Mouse (Mus musculus) limb, embryonic 12.5 days (tissue): ENCODE measurements around the gene Pcsk6. TPM values are rescaled to one million over a fixed set of nuclear protein-coding genes. Genes with fewer than 3 reads are reported as not detected.
A peak's percentile ranks its signal among the peaks of the same experiment; 100 is the strongest.

Source experiments
- ATAC-seq: fragments of 200-750 bp; cut with Nextera tagmentation; 2 replicates; pipeline ENCODE4 v1.8.0; 2017; ENCODE audit warnings: low read depth, moderate TSS enrichment; ENCODE audit not compliant: insufficient number of reproducible peaks, insufficient read depth, low FRiP score, low TSS enrichment
- H3K27ac ChIP-seq: fragments of 300-500 bp; sonication (generic); 2 replicates; pipeline ENCODE4 v1.5.1; 2016; ENCODE audit warnings: mild to moderate bottlenecking, moderate library complexity
- H3K27me3 ChIP-seq: fragments of 300-500 bp; sonication (generic); 2 replicates; pipeline ENCODE4 v1.6.1; 2016; ENCODE audit warnings: mild to moderate bottlenecking, moderate library complexity
- H3K36me3 ChIP-seq: fragments of 300-500 bp; sonication (generic); 2 replicates; pipeline ENCODE4 v1.6.1; 2016; ENCODE audit warnings: mild to moderate bottlenecking, moderate library complexity
- H3K4me1 ChIP-seq: fragments of 300-500 bp; sonication (generic); replicated peaks from 2 replicates; pipeline ENCODE4 v1.6.1; 2016
- H3K4me2 ChIP-seq: fragments of 300-500 bp; sonication (generic); 2 replicates; pipeline ENCODE4 v1.6.1; 2016; ENCODE audit warnings: mild to moderate bottlenecking, moderate library complexity
- H3K4me3 ChIP-seq: fragments of 300-500 bp; sonication (generic); replicated peaks from 2 replicates; pipeline ENCODE4 v1.5.1; 2016; ENCODE audit warnings: mild to moderate bottlenecking
- H3K9ac ChIP-seq: fragments of 300-500 bp; sonication (generic); replicated peaks from 2 replicates; pipeline ENCODE4 v1.6.1; 2016; ENCODE audit warnings: mild to moderate bottlenecking, moderate library complexity
- H3K9me3 ChIP-seq: fragments of 300-500 bp; sonication (generic); 2 replicates; pipeline ENCODE4 v1.6.1; 2016; ENCODE audit warnings: mild to moderate bottlenecking, moderate library complexity
- WGBS: fragments of 180-500 bp; shearing (Covaris S2); methylation state at CpG from one replicate; pipeline ENCODE4 v1.1.7; 2016; 5-methylcytosine and 5-hydroxymethylcytosine counted together
- polyA plus RNA-seq: library from polyadenylated mRNA; unstranded; fragments of >200 nt; fragmentation: Nextera tagmentation; extraction: Ambion mirVana; gene quantifications from 2 replicates; pipeline ENCODE4 v1.2.1, GENCODE M21; 2016

Gene Pcsk6
- polyA plus RNA-seq, 1 experiment from 2014 or later = 6.1 TPM

DNA sequence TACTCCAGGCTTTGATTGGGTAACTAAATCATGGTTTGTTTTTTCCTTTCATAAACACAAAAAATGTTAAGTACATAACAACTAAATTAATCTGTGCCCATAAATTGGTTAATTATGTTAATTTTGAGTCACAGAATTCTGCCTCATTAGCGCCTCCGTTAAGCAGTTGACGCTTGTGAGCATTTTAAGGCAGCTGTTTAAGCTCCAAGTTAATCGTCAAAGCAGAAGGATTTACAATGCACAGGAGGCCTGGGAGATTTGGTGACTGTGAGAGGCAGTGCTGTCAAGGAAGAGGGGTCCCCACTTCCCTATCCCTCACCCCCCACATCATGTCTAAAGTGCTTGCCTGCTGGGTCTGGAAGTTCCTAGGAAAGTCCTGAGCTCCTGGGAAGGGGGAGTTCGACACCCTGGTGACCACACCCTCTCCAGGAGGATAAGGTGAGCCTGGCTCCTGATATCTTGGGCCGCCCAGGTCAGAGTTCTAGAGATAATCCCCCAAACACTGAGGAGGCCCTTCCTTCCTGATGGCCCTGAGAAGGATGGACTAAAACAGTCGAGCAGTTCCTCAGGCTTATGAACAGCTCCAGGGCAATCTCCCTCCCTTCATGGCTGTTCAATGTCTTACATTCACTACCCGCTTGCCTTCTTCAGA is 83.9 kb downstream of the Pcsk6 start:
- ATAC-seq = no peak

GRCm38 (mm10) chr7:65946397-65946796 is 84.9 kb downstream of the Pcsk6 start:
- Histone ChIP-seq H3K27ac (no peak overlapping the region), H3K27me3 (no peaks in the 10 kb centered on the region), H3K4me1 (peaks cover 18% of the 10 kb centered on the region), H3K4me2 (no peak overlapping the region), H3K4me3 (no peak overlapping the region), H3K9me3 (no peaks in the 10 kb centered on the region), H3K9ac (no peak overlapping the region), H3K36me3 (no peaks in the 10 kb centered on the region)
- 84% methylated on average over 7 of the region's 7 CpGs for WGBS
- ATAC-seq = no peak

More for the DNA sequence above, 83.9 kb downstream of the Pcsk6 start:
- H3K9ac ChIP-seq = no peak overlapping the region
- no peaks in the 10 kb centered on the region for H3K36me3 ChIP-seq
- no peak overlapping the region for H3K27ac ChIP-seq
- no peaks in the 10 kb centered on the region for H3K27me3 ChIP-seq
- peaks cover 21% of the 10 kb centered on the region for H3K4me1 ChIP-seq
- H3K4me3 ChIP-seq = no peak overlapping the region
- no peaks in the 10 kb centered on the region for H3K9me3 ChIP-seq
- H3K4me2 ChIP-seq = no peak overlapping the region
- WGBS = 45% methylated on average over 8 of the region's 8 CpGs

DNA sequence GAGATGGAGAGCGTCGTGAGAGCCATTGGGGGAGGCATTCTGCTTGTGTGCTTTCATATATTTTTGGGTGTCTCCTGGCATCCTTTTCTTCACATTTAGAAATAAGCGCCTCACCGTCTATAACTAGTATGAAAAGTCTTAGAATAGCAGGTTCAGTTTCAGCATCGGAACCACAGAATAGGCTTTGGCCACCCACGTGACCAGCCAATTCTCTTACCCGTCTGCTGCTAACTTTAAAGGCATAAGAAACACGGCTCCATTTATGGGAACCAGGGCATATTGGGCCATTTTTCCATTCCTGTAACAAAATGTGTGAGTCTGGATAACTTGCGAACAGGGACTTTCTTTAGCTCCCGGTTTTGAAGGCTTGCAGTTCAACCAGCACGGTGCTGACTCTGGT is 87.4 kb downstream of the Pcsk6 start:
- Histone ChIP-seq H3K27me3 (no peaks in the 10 kb centered on the region), H3K4me2 (no peak overlapping the region), H3K36me3 (no peaks in the 10 kb centered on the region), H3K27ac (no peak overlapping the region), H3K4me1 (peaks cover 14% of the 10 kb centered on the region; the same call in 1 of the 2 replicates), H3K4me3 (no peak overlapping the region), H3K9me3 (no peaks in the 10 kb centered on the region), H3K9ac (no peak overlapping the region)
- no peak for ATAC-seq
- 94% methylated on average over 11 of the region's 11 CpGs for WGBS

- H3K9ac ChIP-seq = no peak overlapping the region
- 90% methylated on average over 4 of the region's 4 CpGs for WGBS
- no peak for ATAC-seq
These were observed 93.0 kb downstream of the Pcsk6 start for GRCm38 (mm10) chr7:65954583-65954982.

DNA sequence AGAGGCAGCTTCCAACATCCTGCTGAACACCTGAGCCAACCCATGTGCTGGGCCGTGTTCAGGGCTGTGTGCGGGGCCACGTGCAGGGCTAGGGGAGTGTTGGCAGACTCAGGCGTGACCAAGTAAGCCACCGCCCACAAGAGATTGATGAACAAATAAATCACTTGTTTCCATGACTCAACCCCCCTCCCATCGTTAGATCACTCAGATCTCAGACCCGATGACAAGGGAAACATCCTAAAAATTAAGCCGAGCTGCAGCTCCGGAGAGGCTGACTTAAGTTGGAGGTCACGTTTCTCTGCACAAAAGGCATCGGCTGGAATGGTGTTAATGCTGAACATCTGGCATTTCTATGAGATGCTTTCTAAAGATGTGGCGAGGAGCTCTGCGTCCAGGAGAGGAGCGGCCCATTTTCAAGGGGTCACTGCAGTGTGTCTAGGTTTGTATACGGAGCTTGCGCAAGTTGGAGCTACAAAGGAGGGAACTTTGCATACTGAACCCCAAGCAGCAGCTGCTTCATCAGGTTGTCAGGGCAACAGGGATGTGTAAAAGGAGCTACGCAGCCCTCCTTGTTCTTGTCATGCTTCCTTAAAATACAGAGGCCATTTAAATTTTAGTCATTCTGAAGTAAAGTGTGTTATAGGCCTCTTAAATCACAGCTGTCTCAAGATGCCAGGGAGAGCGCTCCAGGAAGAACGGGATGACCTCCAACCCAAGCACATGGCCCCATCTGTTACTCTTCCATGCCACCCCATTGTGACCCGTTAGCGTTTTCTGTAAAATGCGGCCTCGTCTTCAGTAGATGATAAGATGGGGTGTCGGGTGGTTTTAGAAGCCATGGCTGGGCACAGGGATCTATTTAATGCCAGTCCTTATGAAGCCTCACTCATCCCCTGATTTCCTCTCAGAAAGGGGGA is 94.0 kb downstream of the Pcsk6 start:
- H3K4me2 ChIP-seq = peak overlapping the region; percentile 36
- peak; percentile 85 for ATAC-seq

More at GRCm38 (mm10) chr7:65954583-65954982, 93.0 kb downstream of the Pcsk6 start:
- Histone ChIP-seq H3K9me3 (0 out of 2 replicates have a peak, but pooled peaks cover 4% of the 10 kb centered on the region), H3K4me3 (no peak overlapping the region), H3K4me2 (no peak overlapping the region), H3K27ac (no peak overlapping the region), H3K36me3 (no peaks in the 10 kb centered on the region), H3K27me3 (no peaks in the 10 kb centered on the region), H3K4me1 (peaks cover 14% of the 10 kb centered on the region)

DNA sequence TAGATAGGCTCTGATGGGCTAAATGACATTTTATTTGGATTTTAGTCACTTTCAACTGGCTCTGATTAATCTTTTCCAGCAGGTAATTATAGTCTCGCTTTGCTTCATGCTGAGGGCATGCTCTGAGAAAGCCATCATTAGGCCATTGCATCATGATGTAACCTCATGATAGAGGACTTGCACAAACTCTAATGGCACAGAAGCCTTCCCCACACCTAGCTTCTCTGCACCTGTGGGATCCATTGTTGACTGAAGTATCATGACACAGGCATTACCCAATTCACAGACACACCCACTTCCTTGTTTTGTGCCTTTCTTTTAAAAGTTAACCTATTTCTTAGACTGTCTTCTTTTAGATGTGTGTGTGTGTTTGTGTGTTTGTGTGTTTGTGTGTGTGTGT is 95.7 kb downstream of the Pcsk6 start:
- 70% methylated on average over 1 of the region's 1 CpGs for WGBS
- H3K27me3 ChIP-seq = no peaks in the 10 kb centered on the region
- no peak overlapping the region for H3K4me3 ChIP-seq
- 0 out of 2 replicates have a peak, but pooled peaks cover 4% of the 10 kb centered on the region for H3K9me3 ChIP-seq
- H3K4me1 ChIP-seq = peaks cover 16% of the 10 kb centered on the region
- no peak overlapping the region for H3K4me2 ChIP-seq
- ATAC-seq = no peak
- no peaks in the 10 kb centered on the region for H3K36me3 ChIP-seq
- H3K27ac ChIP-seq = no peak overlapping the region
- no peak overlapping the region for H3K9ac ChIP-seq

More for the DNA sequence above, 94.0 kb downstream of the Pcsk6 start:
- no peaks in the 10 kb centered on the region for H3K27me3 ChIP-seq
- no peak overlapping the region for H3K27ac ChIP-seq
- no peak overlapping the region; the same call in 1 of the 2 replicates for H3K9ac ChIP-seq
- no peaks in the 10 kb centered on the region for H3K36me3 ChIP-seq
- H3K4me1 ChIP-seq = peaks cover 14% of the 10 kb centered on the region
- no peak overlapping the region for H3K4me3 ChIP-seq
- WGBS = 20% methylated on average over 24 of the region's 24 CpGs
- 0 out of 2 replicates have a peak, but pooled peaks cover 4% of the 10 kb centered on the region for H3K9me3 ChIP-seq

DNA sequence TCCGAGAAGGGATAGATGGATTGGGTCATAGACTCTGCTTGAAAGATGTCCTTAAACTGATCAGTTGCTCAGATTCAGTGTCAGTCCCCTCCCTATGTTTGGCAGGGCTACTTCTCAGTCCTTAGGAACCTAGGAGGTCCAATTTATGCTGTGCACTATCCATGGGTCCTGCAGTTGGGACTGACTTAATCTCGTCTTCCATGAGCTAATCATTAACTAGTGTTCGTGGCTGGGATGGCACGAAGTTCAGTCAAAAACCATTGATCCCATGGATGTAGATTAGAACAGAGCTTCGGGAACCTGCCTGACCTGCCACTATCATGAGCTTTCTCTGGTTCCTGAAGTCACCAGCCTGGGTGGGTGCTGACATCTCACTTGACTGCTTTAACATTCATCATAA is 96.6 kb downstream of the Pcsk6 start:
- no peak overlapping the region for H3K4me3 ChIP-seq
- ATAC-seq = no peak
- H3K36me3 ChIP-seq = 0 out of 2 replicates have a peak, but pooled peaks cover 2% of the 10 kb centered on the region
- 90% methylated on average over 5 of the region's 5 CpGs for WGBS
- 0 out of 2 replicates have a peak, but pooled peaks cover 4% of the 10 kb centered on the region for H3K9me3 ChIP-seq
- H3K4me1 ChIP-seq = peaks cover 16% of the 10 kb centered on the region
- H3K9ac ChIP-seq = no peak overlapping the region
- H3K27me3 ChIP-seq = no peaks in the 10 kb centered on the region
- no peak overlapping the region for H3K27ac ChIP-seq
- no peak overlapping the region for H3K4me2 ChIP-seq

DNA sequence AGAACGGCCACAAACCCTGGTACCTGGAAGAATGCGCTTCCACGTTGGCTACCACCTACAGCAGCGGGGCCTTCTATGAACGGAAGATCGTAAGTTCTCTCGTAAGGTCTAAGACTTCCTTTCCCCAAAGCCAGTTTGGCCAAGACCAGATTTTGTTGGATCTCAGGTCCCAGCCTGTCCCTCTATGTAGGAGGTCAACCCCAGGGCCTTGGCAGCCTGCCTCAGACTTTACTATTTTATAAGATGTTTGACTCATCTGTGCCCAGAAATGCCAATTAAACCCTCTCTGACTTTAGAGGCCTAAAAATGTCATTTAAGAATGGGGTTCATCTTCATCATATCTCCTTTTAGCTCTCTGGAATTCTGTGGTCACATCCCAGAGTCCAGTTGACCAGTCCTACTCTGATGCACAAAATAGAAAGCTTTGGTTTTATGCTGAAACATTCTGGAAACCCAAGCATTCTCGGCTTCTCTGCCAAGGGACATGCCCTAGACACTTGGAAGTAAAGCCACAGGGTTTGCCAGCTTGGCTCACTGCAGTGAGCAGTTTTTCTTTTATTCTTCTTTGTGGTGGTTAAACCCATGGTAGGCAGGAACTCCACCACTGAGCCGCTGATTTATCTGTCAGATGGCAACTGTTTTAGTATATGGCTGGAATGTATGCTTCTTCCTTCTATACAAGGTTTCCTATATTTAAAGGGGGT is 97.8 kb downstream of the Pcsk6 start:
- Histone ChIP-seq H3K4me2 (no peak overlapping the region), H3K4me1 (peaks cover 16% of the 10 kb centered on the region), H3K9me3 (peaks cover 12% of the 10 kb centered on the region; the same call in 1 of the 2 replicates), H3K9ac (no peak overlapping the region), H3K27me3 (no peaks in the 10 kb centered on the region), H3K27ac (no peak overlapping the region), H3K4me3 (no peak overlapping the region), H3K36me3 (peaks cover 12% of the 10 kb centered on the region; the same call in 1 of the 2 replicates)
- no peak for ATAC-seq
- WGBS = 89% methylated on average over 9 of the region's 9 CpGs

DNA sequence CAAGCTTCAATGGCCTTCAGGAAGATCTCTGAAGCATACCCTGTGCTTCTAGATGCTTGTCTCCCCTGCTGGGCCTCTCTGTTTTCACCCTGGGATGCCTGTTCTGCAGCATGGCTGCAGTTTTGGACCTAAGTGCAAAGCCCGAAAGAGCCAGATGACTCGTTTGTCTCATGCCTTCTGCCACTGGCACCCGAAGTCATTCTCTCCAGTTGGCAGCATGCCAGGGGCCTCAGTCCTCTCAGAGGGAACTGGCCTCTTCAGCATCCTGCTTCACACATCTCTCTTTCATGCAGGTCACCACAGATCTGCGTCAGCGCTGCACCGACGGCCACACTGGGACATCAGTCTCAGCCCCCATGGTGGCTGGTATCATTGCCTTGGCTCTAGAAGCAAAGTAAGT is 101.1 kb downstream of the Pcsk6 start:
- 0 out of 2 replicates have a peak, but pooled peaks cover 3% of the 10 kb centered on the region for H3K4me1 ChIP-seq
- no peak for ATAC-seq
- WGBS = 88% methylated on average over 7 of the region's 7 CpGs
- H3K27ac ChIP-seq = no peak overlapping the region
- peaks cover 8% of the 10 kb centered on the region; the same call in 1 of the 2 replicates for H3K9me3 ChIP-seq
- H3K4me3 ChIP-seq = no peak overlapping the region
- H3K4me2 ChIP-seq = no peak overlapping the region
- H3K27me3 ChIP-seq = no peaks in the 10 kb centered on the region
- H3K9ac ChIP-seq = no peak overlapping the region
- H3K36me3 ChIP-seq = peaks cover 12% of the 10 kb centered on the region; the same call in 1 of the 2 replicates

- Histone ChIP-seq H3K27ac (no peak overlapping the region), H3K4me2 (no peak overlapping the region), H3K4me1 (0 out of 2 replicates have a peak, but pooled peaks cover 3% of the 10 kb centered on the region), H3K36me3 (peaks cover 12% of the 10 kb centered on the region; the same call in 1 of the 2 replicates), H3K9ac (no peak overlapping the region), H3K27me3 (no peaks in the 10 kb centered on the region), H3K4me3 (no peak overlapping the region), H3K9me3 (peaks cover 8% of the 10 kb centered on the region; the same call in 1 of the 2 replicates)
- no peak for ATAC-seq
These were observed 102.9 kb downstream of the Pcsk6 start for GRCm38 (mm10) chr7:65964398-65964797.
